Comparison of ENCODE assay signal across 12 mouse cellular contexts in the genomic region with DNA sequence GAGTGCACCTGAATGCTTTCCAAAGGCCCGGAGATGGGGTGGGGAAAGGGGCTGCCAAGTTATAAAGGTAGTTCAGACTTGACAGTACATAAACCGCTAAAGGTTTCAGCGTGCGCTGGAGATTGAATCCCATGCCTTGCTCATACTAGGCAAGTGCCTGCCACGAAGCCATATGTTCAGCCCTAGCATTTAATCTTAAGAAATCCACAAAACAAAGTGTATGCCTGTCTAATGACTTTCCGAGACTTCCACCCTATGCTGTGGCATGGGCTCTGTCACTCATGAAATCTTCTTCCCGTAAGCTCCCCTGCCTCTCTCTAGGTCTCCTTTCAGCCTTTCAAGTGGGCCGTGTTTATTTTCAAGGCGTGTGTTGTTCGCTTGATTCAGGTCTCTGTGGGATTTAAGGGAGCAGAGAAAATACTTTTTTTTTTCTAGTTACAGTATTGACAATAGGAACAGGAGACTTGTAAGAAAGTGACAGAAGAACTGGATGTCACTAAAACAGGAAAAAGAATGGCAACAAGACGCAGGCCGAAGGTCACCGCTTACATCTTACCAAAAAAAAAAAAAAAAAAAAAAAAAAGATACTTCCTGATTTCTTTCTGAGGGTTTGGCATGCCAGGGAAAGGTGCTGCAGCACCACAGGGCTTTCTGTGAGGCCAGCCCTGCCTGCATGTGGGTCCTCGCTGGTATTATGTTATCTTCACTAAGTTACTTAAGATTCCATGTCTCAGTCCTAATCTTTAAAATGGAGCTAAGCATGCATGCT. TPM values are rescaled to one million over a fixed set of nuclear protein-coding genes. Genes with fewer than 3 reads are reported as not detected.
DNase-seq lines count a peak whose midpoint lies in the region; ATAC-seq and TF ChIP-seq lines count a peak whose summit lies in the region.
"Had no signal": no experiment of that assay in that cellular context is flagged by ENCODE, and none has a peak within 500 bp of the region (broad histone marks: within the 10 kb centered on the region; RNA-seq: fewer than 3 reads in every experiment).

No protein-coding gene starts in this region.

- peak overlapping the region; percentile 85 for H3K27ac ChIP-seq in left cerebral cortex, adult 2 months
- H3K27ac ChIP-seq in embryonic facial prominence, embryonic 14.5 days (replicated peaks; ENCODE audit: low read depth, low read length) = no peak overlapping the region; the same call in 1 of the 2 replicates
- no peak overlapping the region for H3K27ac ChIP-seq in intestine, embryonic 15.5 days
- H3K27ac ChIP-seq in neural tube, embryonic 13.5 days (replicated peaks) = no peak overlapping the region
- H3K27ac ChIP-seq: macrophage had no signal

- TF ChIP-seq CTCF in left cerebral cortex, adult 2 months (IDR thresholded peaks at IDR 0.05) = no peak

- H3K4me3 ChIP-seq in left cerebral cortex, adult 2 months = peak overlapping the region; percentile 76
- no peak overlapping the region for H3K4me3 ChIP-seq in embryonic facial prominence, embryonic 14.5 days (ENCODE audit: low read depth, low read length)
- no peak overlapping the region for H3K4me3 ChIP-seq in intestine, embryonic 15.5 days (replicated peaks)
- 0 out of 2 replicates have a peak overlapping the region, but pooled peaks have one; percentile 5 for H3K4me3 ChIP-seq in neural tube, embryonic 13.5 days

- DNase-seq in left cerebral cortex, adult 2 months (ENCODE audit: extremely low spot score in 1 of 2, low spot score in 2 of 2) = no peak
- DNase-seq in left cerebral cortex, postnatal 4 days = no peak
- no peak for DNase-seq in embryonic facial prominence, embryonic 14.5 days (ENCODE audit: low spot score)
- no peak for DNase-seq in gastrocnemius, postnatal 36 days
- DNase-seq in T-cell, adult 2 months (ENCODE audit: low spot score) = no peak
- DNase-seq in cerebellum, postnatal 36 days = no peak
- DNase-seq: cerebellum, adult 2 months; gastrocnemius, postnatal 14 days; retina, postnatal 1 day had no signal

- 55% methylated on average over 14 of the region's 14 CpGs for WGBS in embryonic facial prominence, embryonic 14.5 days
- 57% methylated on average over 14 of the region's 14 CpGs for WGBS in intestine, embryonic 15.5 days
- WGBS in neural tube, embryonic 13.5 days = 63% methylated on average over 14 of the region's 14 CpGs

- no peaks in the 10 kb centered on the region for H3K36me3 ChIP-seq in embryonic facial prominence, embryonic 14.5 days (ENCODE audit: control insufficient read depth, insufficient read depth, low read length)
- H3K36me3 ChIP-seq in intestine, embryonic 15.5 days = no peaks in the 10 kb centered on the region
- no peaks in the 10 kb centered on the region for H3K36me3 ChIP-seq in neural tube, embryonic 13.5 days

- no peak for ATAC-seq in embryonic facial prominence, embryonic 14.5 days (ENCODE audit: low read depth)
- ATAC-seq in intestine, embryonic 15.5 days = no peak
- no peak for ATAC-seq in neural tube, embryonic 13.5 days (ENCODE audit: low read depth)

- no peaks in the 10 kb centered on the region for H3K27me3 ChIP-seq in embryonic facial prominence, embryonic 14.5 days (replicated peaks; ENCODE audit: control insufficient read depth, insufficient read depth, low read length)
- no peaks in the 10 kb centered on the region for H3K27me3 ChIP-seq in intestine, embryonic 15.5 days (replicated peaks)
- no peaks in the 10 kb centered on the region for H3K27me3 ChIP-seq in neural tube, embryonic 13.5 days

- peaks cover 43% of the 10 kb centered on the region for H3K4me1 ChIP-seq in embryonic facial prominence, embryonic 14.5 days (ENCODE audit: control insufficient read depth, insufficient read depth, low read length)
- H3K4me1 ChIP-seq in intestine, embryonic 15.5 days (replicated peaks) = peaks cover 24% of the 10 kb centered on the region
- H3K4me1 ChIP-seq in neural tube, embryonic 13.5 days (replicated peaks) = peaks cover 81% of the 10 kb centered on the region

- intact Hi-C loops in left cerebral cortex, adult 2 months (cut with DNase I) = loop anchor here (5.0 to 10.0 kb wide), 2 partner anchors 40 to 278 kb away; a partner anchor contains a TSS
- intact Hi-C loops in left cerebral cortex, postnatal 4 days (cut with DNase I) = loop anchor here (5.0 to 10.0 kb wide), 2 partner anchors 40 to 122 kb away; no protein-coding TSS in a partner anchor
- intact Hi-C loops in gastrocnemius, postnatal 36 days (cut with DNase I) = no loop called here

- H3K9ac ChIP-seq in embryonic facial prominence, embryonic 14.5 days (ENCODE audit: low read depth, low read length) = no peak overlapping the region
- H3K9ac ChIP-seq in intestine, embryonic 15.5 days = 0 out of 2 replicates have a peak overlapping the region, but pooled peaks have one; percentile 21
- peak overlapping the region; percentile 61 for H3K9ac ChIP-seq in neural tube, embryonic 13.5 days

- H3K9me3 ChIP-seq in embryonic facial prominence, embryonic 14.5 days (ENCODE audit: control insufficient read depth, low read length) = no peaks in the 10 kb centered on the region
- no peaks in the 10 kb centered on the region for H3K9me3 ChIP-seq in intestine, embryonic 15.5 days
- H3K9me3 ChIP-seq in neural tube, embryonic 13.5 days = no peaks in the 10 kb centered on the region

- peak overlapping the region; percentile 92; the same call in 1 of the 2 replicates for H3K4me2 ChIP-seq in embryonic facial prominence, embryonic 14.5 days (ENCODE audit: low read depth, low read length)
- H3K4me2 ChIP-seq in intestine, embryonic 15.5 days (replicated peaks) = peak overlapping the region; percentile 26; the same call in 1 of the 2 replicates
- H3K4me2 ChIP-seq in neural tube, embryonic 13.5 days = peak overlapping the region; percentile 70

RNA-seq across cellular contexts. Expression of a gene that starts 3.0 kb away (rescaled TPM):
- total RNA-seq in left cerebral cortex, adult 2 months (2021) = 100 to 1,000 TPM; 310 to 316 TPM
- 10 to 100 TPM; 90.4 to 93.5 TPM for total RNA-seq in left cerebral cortex, postnatal 4 days (2021)
- 16.5 and 18.0 TPM in 2 replicates for polyA plus RNA-seq in embryonic facial prominence, embryonic 14.5 days (2014; fragmentation: Nextera tagmentation; extraction: Ambion mirVana)
- 9.4 and 10.4 TPM in 2 replicates for polyA plus RNA-seq in intestine, embryonic 15.5 days (2015; fragmentation: Nextera tagmentation; extraction: Ambion mirVana)
- polyA plus RNA-seq in neural tube, embryonic 13.5 days (2015; fragmentation: Nextera tagmentation; extraction: Ambion mirVana) = 19.4 and 20.4 TPM in 2 replicates
- 10 to 100 TPM; 36.7 to 37.8 TPM for total RNA-seq in gastrocnemius, postnatal 36 days (2021)

RNA-seq across cellular contexts. Expression of a gene that starts 30.1 kb away (rescaled TPM):
- 10 to 100 TPM; 64.9 to 80.9 TPM for total RNA-seq in left cerebral cortex, adult 2 months (2021)
- total RNA-seq in left cerebral cortex, postnatal 4 days (2021) = 10 to 100 TPM; 98.8 to 99.0 TPM
- polyA plus RNA-seq in embryonic facial prominence, embryonic 14.5 days (2014; fragmentation: Nextera tagmentation; extraction: Ambion mirVana) = 303 and 324 TPM in 2 replicates
- 271 and 291 TPM in 2 replicates for polyA plus RNA-seq in intestine, embryonic 15.5 days (2015; fragmentation: Nextera tagmentation; extraction: Ambion mirVana)
- polyA plus RNA-seq in neural tube, embryonic 13.5 days (2015; fragmentation: Nextera tagmentation; extraction: Ambion mirVana) = 242 and 259 TPM in 2 replicates
- 10 to 100 TPM; 43.6 to 48.1 TPM for total RNA-seq in gastrocnemius, postnatal 36 days (2021)

Comparison
In these comparisons a context has a peak if more than half of its experiments do, and no peak if none do; other contexts are left out.
1. H3K4me3 ChIP-seq: peak in left cerebral cortex, adult 2 months (single experiment) and neural tube, embryonic 13.5 days (single experiment); none in embryonic facial prominence, embryonic 14.5 days (single experiment) and intestine, embryonic 15.5 days (single experiment).
2. H3K4me2 ChIP-seq: peak in every context shown above with its lines; median percentile 92 in embryonic facial prominence, embryonic 14.5 days; 70 in neural tube, embryonic 13.5 days; 26 in intestine, embryonic 15.5 days.